Mouse (Mus musculus): ENCODE results near the gene Arhgap22. TPM values are rescaled to one million over a fixed set of nuclear protein-coding genes. Genes with fewer than 3 reads are reported as not detected.

Arhgap22 gene
- total and polyA plus RNA-seq, 3 experiments, result 0.11 TPM; not detected in 2

GRCm38 (mm10) chr14:33366891-33367777 is 153.3 kb downstream of the Arhgap22 start:
- Histone ChIP-seq H3K9ac (ENCODE audit: control insufficient read depth, low read depth, low read length, poor library complexity, severe bottlenecking) (no peak overlapping the region), H3K4me3 (ENCODE audit: control insufficient read depth in 1 of 2, insufficient read depth in 1 of 2, low read depth in 2 of 2, low read length in 2 of 2) (no peak overlapping the region), H3K79me2 (ENCODE audit: control insufficient read depth, insufficient read depth, low read length, poor library complexity) (no peaks in the 10 kb centered on the region), H3K27ac (ENCODE audit: control insufficient read depth, low read depth, low read length) (no peak overlapping the region), H3K4me1 (ENCODE audit: control insufficient read depth in 1 of 2, insufficient read depth in 2 of 2, low read length in 2 of 2) (no peaks in the 10 kb centered on the region; a peak in 2 of 4 replicates), H3K36me3 (ENCODE audit: control insufficient read depth in 1 of 2, insufficient read depth in 2 of 2, low read length in 2 of 2) (no peaks in the 10 kb centered on the region), H3K9me3 (replicated peaks; ENCODE audit: insufficient read depth, low read length) (no peaks in the 10 kb centered on the region), H3K27me3 (ENCODE audit: control insufficient read depth in 1 of 2, insufficient read depth in 2 of 2, low read length in 2 of 2) (no peaks in the 10 kb centered on the region)
- no peak for TF ChIP-seq E2F4 (IDR thresholded peaks at IDR 0.05; ENCODE audit: borderline replicate concordance, low read depth, low read length)
- no peak for DNase-seq (ENCODE audit: low read depth, low spot score)

GRCm38 (mm10) chr14:33369375-33369774 is 155.5 kb downstream of the Arhgap22 start:
- H3K27ac ChIP-seq (ENCODE audit: control insufficient read depth, low read depth, low read length), result no peak overlapping the region
- no peak for TF ChIP-seq NELFE (IDR thresholded peaks at IDR 0.05; ENCODE audit: low read depth, low read length)
- no peak for TF ChIP-seq MAZ (IDR thresholded peaks at IDR 0.05; ENCODE audit: low read depth, low read length)
- TF ChIP-seq ZC3H11A (IDR thresholded peaks at IDR 0.05; ENCODE audit: low read depth, low read length), result no peak
- TF ChIP-seq EP300 (IDR thresholded peaks at IDR 0.05; ENCODE audit: low read depth in 1 of 2, low read length in 2 of 2), result no peak
- TF ChIP-seq ZKSCAN1 (IDR thresholded peaks at IDR 0.05; ENCODE audit: low read depth, low read length), result no peak
- no peak for TF ChIP-seq BHLHE40 (IDR thresholded peaks at IDR 0.05; ENCODE audit: borderline replicate concordance, low read depth, low read length)
- no peak for TF ChIP-seq RCOR1 (IDR thresholded peaks at IDR 0.05; ENCODE audit: low read depth, low read length)
- TF ChIP-seq MEF2A (IDR thresholded peaks at IDR 0.05; ENCODE audit: extremely low read depth, insufficient replicate concordance, low read depth, low read length, poor library complexity, severe bottlenecking), result no peak
- TF ChIP-seq TCF12 (IDR thresholded peaks at IDR 0.05; ENCODE audit: low read depth, low read length), result no peak
- no peak for TF ChIP-seq SIN3A (IDR thresholded peaks at IDR 0.05; ENCODE audit: low read length)
- no peak for TF ChIP-seq CTCF (IDR thresholded peaks at IDR 0.05 in 2 of 3, conservative IDR thresholded peaks at IDR 0.05 in 1 of 3; ENCODE audit: control insufficient read depth in 1 of 3, insufficient read depth in 1 of 3, low read depth in 2 of 3, low read length in 3 of 3, poor library complexity in 1 of 3, severe bottlenecking in 1 of 3)
- no peak for TF ChIP-seq GATA1 (IDR thresholded peaks at IDR 0.05; ENCODE audit: low read depth, low read length)
- no peak for TF ChIP-seq SMC3 (IDR thresholded peaks at IDR 0.05; ENCODE audit: low read depth, low read length)
- TF ChIP-seq JUND (IDR thresholded peaks at IDR 0.05; ENCODE audit: low read depth, low read length), result no peak
- no peak for TF ChIP-seq TAL1 (IDR thresholded peaks at IDR 0.05; ENCODE audit: low read length)
- no peak for TF ChIP-seq TBP (IDR thresholded peaks at IDR 0.05; ENCODE audit: low read depth, low read length)
- TF ChIP-seq POLR2AphosphoS5 (IDR thresholded peaks at IDR 0.05; ENCODE audit: borderline replicate concordance, low read depth, low read length), result no peak
- no peak for TF ChIP-seq HCFC1 (IDR thresholded peaks at IDR 0.05; ENCODE audit: low read depth, low read length)
- H3K9ac ChIP-seq (ENCODE audit: control insufficient read depth, low read depth, low read length, poor library complexity, severe bottlenecking), result no peak overlapping the region
- no peaks in the 10 kb centered on the region for H3K79me2 ChIP-seq (ENCODE audit: control insufficient read depth, insufficient read depth, low read length, poor library complexity)
- no peak overlapping the region for H3K4me3 ChIP-seq (ENCODE audit: control insufficient read depth in 1 of 2, insufficient read depth in 1 of 2, low read depth in 2 of 2, low read length in 2 of 2)
- no peaks in the 10 kb centered on the region for H3K9me3 ChIP-seq (replicated peaks; ENCODE audit: insufficient read depth, low read length)
- H3K27me3 ChIP-seq (ENCODE audit: control insufficient read depth in 1 of 2, insufficient read depth in 2 of 2, low read length in 2 of 2), result no peaks in the 10 kb centered on the region
- no peak for DNase-seq (ENCODE audit: low read depth, low spot score)
- H3K4me1 ChIP-seq (ENCODE audit: control insufficient read depth in 1 of 2, insufficient read depth in 2 of 2, low read length in 2 of 2), result no peaks in the 10 kb centered on the region; a peak in 1 of 4 replicates
- H3K36me3 ChIP-seq (ENCODE audit: control insufficient read depth in 1 of 2, insufficient read depth in 2 of 2, low read length in 2 of 2), result no peaks in the 10 kb centered on the region

Measured in MEL (cell line).